26 mouse cellular contexts compared by ENCODE assay signal in genomic region chr2:21284881-21285280, GRCm38 (mm10).
"Had no signal": no experiment of that assay in that cellular context is flagged by ENCODE, and none has a peak within 500 bp of the region (broad histone marks: within the 10 kb centered on the region; RNA-seq: fewer than 3 reads in every experiment).

No protein-coding gene starts in this region.

- H3K4me3 ChIP-seq: embryonic facial prominence, embryonic 10.5 days; embryonic facial prominence, embryonic 12.5 days; embryonic facial prominence, embryonic 13.5 days; embryonic facial prominence, embryonic 15.5 days; erythroblast, embryonic 14.5 days; forebrain, embryonic 10.5 days; forebrain, embryonic 12.5 days; forebrain, embryonic 13.5 days; forebrain, embryonic 15.5 days; gastrocnemius, adult 2 months; heart, adult 2 months; heart, embryonic 10.5 days; heart, embryonic 12.5 days; heart, embryonic 13.5 days had no signal

- H3K27ac ChIP-seq: embryonic facial prominence, embryonic 10.5 days; embryonic facial prominence, embryonic 12.5 days; embryonic facial prominence, embryonic 13.5 days; embryonic facial prominence, embryonic 15.5 days; forebrain, embryonic 10.5 days; forebrain, embryonic 12.5 days; forebrain, embryonic 13.5 days; forebrain, embryonic 15.5 days; gastrocnemius, adult 2 months; heart, adult 2 months; heart, embryonic 10.5 days; heart, embryonic 13.5 days had no signal

- H3K36me3 ChIP-seq: embryonic facial prominence, embryonic 10.5 days; embryonic facial prominence, embryonic 12.5 days; embryonic facial prominence, embryonic 13.5 days; embryonic facial prominence, embryonic 15.5 days; forebrain, embryonic 10.5 days; forebrain, embryonic 12.5 days; forebrain, embryonic 15.5 days; heart, embryonic 10.5 days; heart, embryonic 12.5 days; heart, embryonic 13.5 days had no signal

- ATAC-seq: forebrain, embryonic 13.5 days; forebrain, embryonic 14.5 days; forebrain, embryonic 15.5 days; forebrain, embryonic 16.5 days; forebrain, postnatal 0 days had no signal

- H3K9ac ChIP-seq: embryonic facial prominence, embryonic 12.5 days; embryonic facial prominence, embryonic 13.5 days; embryonic facial prominence, embryonic 15.5 days; forebrain, embryonic 12.5 days; forebrain, embryonic 13.5 days; forebrain, embryonic 15.5 days; forebrain, postnatal 0 days; heart, embryonic 12.5 days; heart, embryonic 13.5 days had no signal

- H3K9me3 ChIP-seq: embryonic facial prominence, embryonic 10.5 days; embryonic facial prominence, embryonic 12.5 days; embryonic facial prominence, embryonic 13.5 days; embryonic facial prominence, embryonic 15.5 days; forebrain, embryonic 10.5 days; forebrain, embryonic 12.5 days; forebrain, embryonic 13.5 days; forebrain, embryonic 15.5 days; heart, embryonic 10.5 days; heart, embryonic 12.5 days; heart, embryonic 13.5 days had no signal

- H3K27me3 ChIP-seq: embryonic facial prominence, embryonic 12.5 days; embryonic facial prominence, embryonic 13.5 days; embryonic facial prominence, embryonic 15.5 days; forebrain, embryonic 12.5 days; forebrain, embryonic 13.5 days; forebrain, embryonic 15.5 days; heart, embryonic 12.5 days; heart, embryonic 13.5 days had no signal

- DNase-seq: cerebellum, postnatal 10 days; cerebellum, postnatal 14 days; embryo, embryonic 11 days; forebrain, postnatal 0 days; gastrocnemius, adult 2 months; gastrocnemius, postnatal 10 days; gastrocnemius, postnatal 14 days; gastrocnemius, postnatal 25 days; gastrocnemius, postnatal 36 days; heart, adult 18-20 months; heart, adult 2 months had no signal

- H3K4me2 ChIP-seq: embryonic facial prominence, embryonic 12.5 days; embryonic facial prominence, embryonic 13.5 days; embryonic facial prominence, embryonic 15.5 days; forebrain, embryonic 12.5 days; forebrain, embryonic 13.5 days; forebrain, embryonic 15.5 days; heart, embryonic 11.5 days; heart, embryonic 12.5 days; heart, embryonic 13.5 days had no signal

- H3K4me1 ChIP-seq: embryonic facial prominence, embryonic 10.5 days; embryonic facial prominence, embryonic 12.5 days; embryonic facial prominence, embryonic 13.5 days; embryonic facial prominence, embryonic 15.5 days; heart, embryonic 10.5 days; heart, embryonic 12.5 days; heart, embryonic 13.5 days had no signal
